Mouse (Mus musculus) thymus, adult 18-20 months (tissue): ENCODE measurements around the gene Slc2a13.

Experiments
- DNase-seq, 2 experiments: peaks; one replicate each; pipeline ENCODE4 v3.0.0; 2022; ENCODE audit warnings: mixed read lengths in 2 of 2

Slc2a13 gene

GRCm38 (mm10) chr15:91502235-91502634, 70.8 kb downstream of the Slc2a13 start:
- DNase-seq: no peak

GRCm38 (mm10) chr15:91495014-91495413, 78.0 kb downstream of the Slc2a13 start:
- no peak for DNase-seq

GRCm38 (mm10) chr15:91479924-91480615, 93.0 kb downstream of the Slc2a13 start:
- no peak for DNase-seq

- DNase-seq: no peak
Measured at GRCm38 (mm10) chr15:91477766-91478165, 95.3 kb downstream of the Slc2a13 start.

- DNase-seq: no peak
Measured at GRCm38 (mm10) chr15:91473690-91474409, 99.2 kb downstream of the Slc2a13 start.

GRCm38 (mm10) chr15:91465331-91465730, 107.7 kb downstream of the Slc2a13 start:
- DNase-seq: no peak

- DNase-seq: no peak
Measured at GRCm38 (mm10) chr15:91463857-91464435, 109.1 kb downstream of the Slc2a13 start.

- DNase-seq: no peak
Measured at GRCm38 (mm10) chr15:91463026-91463661, 109.9 kb downstream of the Slc2a13 start.

GRCm38 (mm10) chr15:91461940-91462339, 111.1 kb downstream of the Slc2a13 start:
- no peak for DNase-seq

- DNase-seq: no peak
Measured at GRCm38 (mm10) chr15:91457202-91457601, 115.9 kb downstream of the Slc2a13 start.

- DNase-seq: no peak
Measured at GRCm38 (mm10) chr15:91445399-91445798, 127.7 kb downstream of the Slc2a13 start.

GRCm38 (mm10) chr15:91443449-91443848, 129.6 kb downstream of the Slc2a13 start:
- no peak for DNase-seq

- DNase-seq: no peak
Measured at GRCm38 (mm10) chr15:91439883-91440282, 133.2 kb downstream of the Slc2a13 start.

GRCm38 (mm10) chr15:91425426-91425825, 147.6 kb downstream of the Slc2a13 start:
- DNase-seq: no peak

- no peak for DNase-seq
Measured at GRCm38 (mm10) chr15:91406979-91407378, 166.1 kb downstream of the Slc2a13 start.

GRCm38 (mm10) chr15:91395165-91395564, 177.9 kb downstream of the Slc2a13 start:
- no peak for DNase-seq

- DNase-seq: no peak
Measured at GRCm38 (mm10) chr15:91383694-91384093, 189.4 kb downstream of the Slc2a13 start.

- DNase-seq: no peak
Measured at GRCm38 (mm10) chr15:91382606-91383005, 190.5 kb downstream of the Slc2a13 start.

- no peak for DNase-seq
Measured at GRCm38 (mm10) chr15:91381864-91382263, 191.2 kb downstream of the Slc2a13 start.

- no peak for DNase-seq
Measured at GRCm38 (mm10) chr15:91378751-91379325, 194.2 kb downstream of the Slc2a13 start.

- DNase-seq: no peak
Measured at GRCm38 (mm10) chr15:91377568-91377967, 195.5 kb downstream of the Slc2a13 start.

GRCm38 (mm10) chr15:91377105-91377504, 196.0 kb downstream of the Slc2a13 start:
- no peak for DNase-seq

GRCm38 (mm10) chr15:91374441-91374840, 198.6 kb downstream of the Slc2a13 start:
- DNase-seq: no peak
